Mouse (Mus musculus): ENCODE measurements around the gene Zfp715. TPM values are rescaled to one million over a fixed set of nuclear protein-coding genes. Genes with fewer than 3 reads are reported as not detected.
"Not testable (repeated sequence)": the region's sequence is repeated elsewhere in the genome, so short reads cannot be mapped to it uniquely, and the experiment has no call there.

Gene Zfp715
- total RNA-seq, 2 experiments from 2014 or later = 23.1 to 23.5 TPM

DNA sequence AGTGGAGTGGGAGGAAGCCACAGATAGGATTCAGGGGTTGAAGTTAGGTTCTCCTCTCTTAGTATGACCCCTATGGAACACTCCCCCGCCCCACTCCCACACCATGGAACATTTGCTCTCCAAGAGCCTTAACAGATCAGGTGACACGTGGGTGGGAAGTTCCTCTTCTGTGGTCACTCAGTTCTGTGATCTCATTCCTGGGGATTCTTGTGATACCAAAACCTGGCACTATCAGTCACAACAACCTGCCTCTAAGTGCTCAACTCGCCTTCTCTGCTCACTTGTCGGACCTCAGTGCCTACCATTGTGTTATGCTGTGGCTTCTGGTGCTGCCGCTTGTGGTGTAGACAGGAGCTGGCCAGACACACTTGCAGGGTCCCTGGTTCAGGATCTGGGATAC, 30.1 kb upstream of the Zfp715 start:
- TF ChIP-seq CTCF (conservative IDR thresholded peaks at IDR 0.05) = no peak
- no peak overlapping the region for H3K4me3 ChIP-seq
- H3K27ac ChIP-seq = no peak overlapping the region
- DNase-seq (ENCODE audit: low spot score in 2 of 2) = no peak

DNA sequence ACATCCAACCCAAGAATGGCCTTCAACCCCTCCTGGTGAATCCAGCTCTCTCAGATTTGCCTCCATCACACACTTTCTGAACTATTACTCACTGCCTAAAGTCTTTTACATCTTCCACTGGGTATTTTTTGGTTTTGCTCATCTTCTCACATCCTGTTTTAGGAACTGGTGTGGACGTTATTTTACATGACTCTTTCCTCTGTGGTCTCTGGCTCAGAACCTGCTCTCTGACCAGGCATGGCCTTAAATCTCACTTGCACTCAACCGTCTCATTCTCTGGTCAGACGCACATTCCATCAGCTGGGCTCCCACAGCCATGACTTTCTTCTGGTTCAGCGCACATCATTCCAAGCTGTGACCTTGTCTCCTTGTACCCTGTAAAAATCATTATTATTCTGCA, 27.7 kb upstream of the Zfp715 start:
- no peak for TF ChIP-seq CTCF (conservative IDR thresholded peaks at IDR 0.05)
- Histone ChIP-seq H3K4me3 (no peak overlapping the region), H3K27ac (no peak overlapping the region)
- DNase-seq (ENCODE audit: low spot score in 2 of 2) = no peak

DNA sequence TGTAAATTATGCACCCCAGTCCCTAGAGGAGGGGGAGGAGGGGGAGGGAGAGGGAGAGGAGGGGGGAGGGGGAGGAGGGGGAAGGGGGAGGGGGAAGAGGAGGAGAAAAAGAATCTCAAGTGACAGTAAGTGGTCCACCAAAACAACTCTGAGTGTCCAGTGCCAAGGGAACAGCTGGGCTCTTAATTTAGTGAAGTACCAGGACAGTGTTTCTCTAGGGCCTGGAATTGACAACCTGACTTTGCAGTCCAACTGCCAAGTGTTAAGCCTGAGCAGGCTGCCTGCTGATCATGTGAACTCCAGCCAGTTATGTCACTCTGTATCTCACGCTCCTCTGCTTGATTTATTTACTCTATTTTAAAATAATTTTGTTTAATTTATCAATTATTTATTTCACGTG, 20.8 kb upstream of the Zfp715 start:
- TF ChIP-seq CTCF (conservative IDR thresholded peaks at IDR 0.05) = no peak
- no peak overlapping the region for H3K4me3 ChIP-seq
- DNase-seq (ENCODE audit: low spot score in 2 of 2) = no peak
- H3K27ac ChIP-seq = no peak overlapping the region

DNA sequence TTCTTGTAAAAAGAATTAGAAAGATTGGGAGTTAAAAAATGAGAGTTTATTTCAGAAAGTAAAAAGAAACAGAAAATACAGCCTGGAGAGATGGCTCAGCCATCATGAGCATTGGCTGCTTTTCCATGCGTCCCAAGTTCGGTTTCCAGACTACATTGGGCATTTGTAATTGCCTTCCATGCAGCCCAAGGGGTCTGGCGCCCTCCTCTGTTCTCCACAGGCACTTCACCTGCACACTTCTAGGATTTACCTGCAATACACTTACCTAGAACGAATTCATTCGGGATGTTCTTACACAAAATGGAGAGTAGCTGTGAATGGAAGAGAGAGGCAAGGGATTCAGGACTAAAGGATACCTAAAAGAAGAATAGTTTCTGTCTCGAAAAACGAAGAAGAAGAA, 20.1 kb upstream of the Zfp715 start:
- no peak overlapping the region for H3K27ac ChIP-seq
- DNase-seq (ENCODE audit: low spot score in 2 of 2) = no peak
- peak; percentile 82 for TF ChIP-seq CTCF (conservative IDR thresholded peaks at IDR 0.05)
- no peak overlapping the region for H3K4me3 ChIP-seq

DNA sequence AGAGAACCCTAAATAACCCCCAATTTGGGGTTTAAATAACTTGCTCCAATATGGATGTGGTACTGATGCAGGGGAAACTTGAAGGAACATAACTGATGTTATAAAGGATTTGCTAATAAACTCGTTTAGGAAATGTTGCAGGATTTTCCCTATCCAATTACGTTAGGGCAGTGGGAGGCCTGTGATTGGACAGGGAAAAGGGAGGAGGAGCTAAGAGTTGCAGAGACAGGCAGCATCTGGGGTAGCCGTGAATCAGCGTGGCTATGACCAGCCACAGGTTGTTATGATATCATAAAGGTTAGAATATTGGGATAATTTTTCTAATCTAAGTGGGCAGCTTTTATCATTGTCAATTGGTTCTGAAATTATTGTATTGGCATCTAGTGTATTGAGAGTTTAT, 15.0 kb upstream of the Zfp715 start:
- Histone ChIP-seq H3K27ac (no peak overlapping the region), H3K4me3 (no peak overlapping the region)
- TF ChIP-seq CTCF (conservative IDR thresholded peaks at IDR 0.05) = no peak
- DNase-seq (ENCODE audit: low spot score in 2 of 2) = no peak

DNA sequence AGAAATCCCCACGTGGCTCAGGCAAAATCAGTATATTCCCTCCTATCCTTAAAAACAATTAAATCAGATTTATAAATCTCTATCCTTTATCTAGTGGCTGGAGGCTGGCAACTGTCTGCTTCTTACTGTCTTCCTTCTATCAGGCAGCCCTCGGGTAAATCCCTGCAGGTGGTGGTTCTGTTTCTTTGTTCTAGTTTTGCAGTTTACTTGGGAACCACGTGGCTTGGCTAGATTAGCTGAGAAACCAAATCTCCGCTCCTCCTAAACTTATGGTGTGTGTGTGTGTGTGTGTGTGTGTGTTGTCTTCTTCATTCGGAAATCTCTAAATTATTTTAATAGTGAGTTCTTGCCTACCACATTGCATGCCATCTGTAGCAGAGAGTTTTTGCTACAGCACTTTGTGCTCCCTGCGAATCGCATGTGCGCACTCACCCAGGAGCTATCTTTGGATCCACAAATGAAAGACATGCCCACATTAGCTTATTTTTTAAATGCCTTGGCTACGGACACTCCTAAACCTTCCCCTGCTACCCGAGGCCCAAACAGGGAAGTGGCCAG, 13.2 kb upstream of the Zfp715 start:
- DNase-seq (ENCODE audit: low spot score in 2 of 2) = peak; percentile 62
- TF ChIP-seq CTCF (conservative IDR thresholded peaks at IDR 0.05) = no peak
- Histone ChIP-seq H3K4me3 (no peak overlapping the region), H3K27ac (peak overlapping the region; percentile 72; the same call in 1 of the 2 replicates)

DNA sequence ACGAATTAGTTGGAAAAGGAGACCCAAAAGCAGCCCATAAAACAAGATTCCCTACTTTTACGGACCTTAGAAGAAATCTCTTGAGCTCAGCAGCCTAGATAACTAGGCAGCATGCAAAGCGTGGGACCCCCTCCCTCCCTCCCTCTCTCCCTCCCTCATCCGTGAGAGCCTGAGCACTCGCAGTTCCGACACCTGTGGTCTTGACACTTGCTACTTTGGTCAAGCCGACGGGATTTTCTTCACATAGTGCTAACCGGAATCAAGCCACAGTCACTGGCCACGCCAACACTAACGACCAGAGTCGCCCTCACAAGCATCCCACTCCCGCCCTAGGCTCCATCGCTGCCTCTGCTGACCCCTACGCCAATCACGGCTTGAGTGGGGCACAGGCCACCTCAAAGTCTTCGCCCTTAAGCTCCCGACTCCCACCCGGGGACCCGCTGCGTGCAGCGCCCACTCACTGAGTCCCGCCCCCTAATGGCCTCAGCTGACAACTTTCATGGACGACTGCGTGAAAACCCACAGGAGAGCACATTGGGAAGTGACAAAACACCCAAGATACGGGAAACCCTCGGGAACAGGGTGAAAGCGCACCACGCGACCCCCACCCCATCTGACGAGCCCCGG, 595 bp downstream of the Zfp715 start:
- H3K27ac ChIP-seq = peak overlapping the region; percentile 96
- no peak for DNase-seq (ENCODE audit: low spot score in 2 of 2)
- peak; percentile 48 for TF ChIP-seq CTCF (conservative IDR thresholded peaks at IDR 0.05)
- peak overlapping the region; percentile 91 for H3K4me3 ChIP-seq

DNA sequence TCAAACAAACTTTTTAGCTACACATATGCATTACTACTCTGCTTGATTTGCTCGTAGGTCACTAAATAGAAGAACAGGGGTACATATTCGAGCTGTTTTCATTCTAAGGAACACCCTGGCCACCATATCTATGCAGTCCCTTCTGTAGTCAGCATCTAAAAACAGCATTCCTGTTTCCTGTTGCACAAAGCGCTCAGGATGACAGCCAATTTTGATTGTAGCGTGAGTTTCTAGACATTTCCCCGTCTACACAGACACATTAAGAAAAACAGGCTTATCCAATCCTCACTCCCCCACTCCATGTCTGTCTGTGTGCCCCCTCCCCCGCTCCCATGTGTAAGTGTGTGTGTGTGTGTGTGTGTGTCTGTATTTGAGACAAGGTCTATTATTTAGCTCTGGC, 1.5 kb downstream of the Zfp715 start:
- no peak for DNase-seq (ENCODE audit: low spot score in 2 of 2)
- TF ChIP-seq CTCF (conservative IDR thresholded peaks at IDR 0.05) = no peak
- peak overlapping the region; percentile 91; the same call in 1 of the 2 replicates for H3K4me3 ChIP-seq
- peak overlapping the region; percentile 51 for H3K27ac ChIP-seq

DNA sequence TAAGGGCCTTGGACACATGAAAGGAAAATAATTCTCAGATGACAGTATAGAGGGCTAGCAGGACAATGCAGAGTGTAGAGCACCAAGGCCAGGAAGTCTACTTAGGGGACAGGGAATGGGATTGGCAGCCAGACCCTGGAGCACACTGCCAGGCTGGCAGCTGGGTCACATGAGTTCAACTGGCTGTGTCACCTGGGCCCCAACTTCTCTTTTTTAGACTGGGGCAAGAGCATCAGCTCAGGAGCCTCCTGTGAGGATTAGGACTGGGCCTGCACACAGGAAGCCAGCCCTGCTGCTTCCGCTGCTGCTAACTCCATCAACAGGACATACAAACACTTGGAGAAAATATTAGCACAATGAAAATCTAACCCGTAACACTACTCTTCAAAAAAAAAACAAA, 4.0 kb downstream of the Zfp715 start:
- H3K4me3 ChIP-seq = no peak overlapping the region
- no peak for DNase-seq (ENCODE audit: low spot score in 2 of 2)
- TF ChIP-seq CTCF (conservative IDR thresholded peaks at IDR 0.05) = no peak

DNA sequence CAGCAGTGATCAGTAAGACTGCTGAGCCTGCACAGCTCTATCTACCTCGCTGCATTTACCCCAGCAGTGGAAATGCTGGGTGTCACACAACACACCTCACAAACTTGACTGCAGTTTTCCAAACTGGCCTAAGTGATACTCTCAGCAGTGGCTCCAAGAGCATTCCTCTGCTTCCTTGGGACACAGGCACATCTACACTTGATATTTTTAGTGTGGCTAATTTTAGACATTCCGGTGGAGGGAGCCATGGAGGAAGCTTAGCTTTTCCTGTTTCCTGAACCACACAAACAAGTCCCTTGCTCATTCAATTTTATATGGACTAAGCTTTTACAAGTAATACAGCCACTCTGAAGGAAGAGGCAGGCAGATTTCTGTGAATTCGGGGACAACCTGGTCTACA, 7.9 kb downstream of the Zfp715 start:
- Histone ChIP-seq H3K4me3 (no peak overlapping the region), H3K27ac (peak overlapping the region; percentile 61)
- no peak for DNase-seq (ENCODE audit: low spot score in 2 of 2)
- TF ChIP-seq CTCF (conservative IDR thresholded peaks at IDR 0.05) = peak; percentile 25

More for the DNA sequence above, 4.0 kb downstream of the Zfp715 start:
- no peak overlapping the region for H3K27ac ChIP-seq

DNA sequence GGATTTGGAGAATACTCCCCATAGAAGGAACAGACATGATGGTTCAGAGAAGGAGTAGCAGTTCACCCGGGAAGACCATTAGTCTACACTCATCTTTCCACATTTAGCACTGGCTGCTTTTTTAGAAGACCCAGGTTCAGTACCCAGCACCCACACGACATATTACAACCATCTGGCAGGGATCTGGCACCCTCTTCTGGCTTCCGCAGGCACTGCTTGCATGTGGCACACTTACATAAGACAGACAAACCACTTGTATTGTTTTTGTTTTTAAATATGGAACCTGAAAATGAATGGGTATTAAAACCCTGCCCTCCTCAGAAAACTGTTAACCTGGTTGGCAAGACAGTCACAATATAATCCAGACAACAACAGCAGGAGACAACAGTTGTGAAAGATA, 21.6 kb downstream of the Zfp715 start:
- Histone ChIP-seq H3K27ac (no peak overlapping the region), H3K4me3 (no peak overlapping the region)
- peak; percentile 35 for TF ChIP-seq CTCF (conservative IDR thresholded peaks at IDR 0.05)
- no peak for DNase-seq (ENCODE audit: low spot score in 2 of 2)

DNA sequence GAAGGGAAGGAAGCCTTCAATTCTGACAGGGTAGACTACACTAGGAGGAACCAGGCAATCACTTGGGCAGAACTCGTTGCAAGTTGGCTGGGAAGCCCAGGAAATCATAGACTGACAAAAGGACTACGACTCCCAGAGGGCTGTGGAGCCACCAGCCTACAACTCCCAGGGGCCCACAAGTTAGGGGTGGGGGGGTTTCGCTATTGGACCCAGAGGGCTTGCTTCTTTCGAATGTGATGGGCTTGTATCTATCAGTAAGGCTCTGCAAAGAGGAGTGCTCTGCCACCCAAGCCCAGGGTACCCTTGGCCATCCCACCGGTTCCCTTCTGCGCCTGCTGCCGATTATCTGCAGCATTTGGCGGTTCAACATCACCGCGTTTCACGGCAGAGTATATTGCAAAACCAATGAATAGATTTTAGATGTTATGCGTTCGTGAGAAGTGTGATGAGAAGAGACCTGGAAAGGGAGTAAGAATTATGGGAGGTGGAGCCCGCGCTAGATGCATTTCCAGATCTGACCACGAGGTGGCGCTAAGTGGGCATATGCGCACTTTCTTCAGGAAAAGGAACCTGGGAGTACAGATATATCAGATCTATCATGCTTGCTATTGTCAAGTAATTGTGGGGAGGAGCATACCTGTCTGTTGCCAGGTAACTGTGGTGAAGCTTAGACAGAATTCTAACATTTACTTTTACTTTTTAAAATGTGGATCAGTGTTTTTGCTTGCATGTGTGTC, 30.1 kb downstream of the Zfp715 start:
- peak; percentile 100 for TF ChIP-seq CTCF (conservative IDR thresholded peaks at IDR 0.05)
- peak; percentile 79 to 93 for DNase-seq (ENCODE audit: low spot score in 2 of 2)
- H3K4me3 ChIP-seq = peak overlapping the region; percentile 85
- H3K27ac ChIP-seq = peak overlapping the region; percentile 95

DNA sequence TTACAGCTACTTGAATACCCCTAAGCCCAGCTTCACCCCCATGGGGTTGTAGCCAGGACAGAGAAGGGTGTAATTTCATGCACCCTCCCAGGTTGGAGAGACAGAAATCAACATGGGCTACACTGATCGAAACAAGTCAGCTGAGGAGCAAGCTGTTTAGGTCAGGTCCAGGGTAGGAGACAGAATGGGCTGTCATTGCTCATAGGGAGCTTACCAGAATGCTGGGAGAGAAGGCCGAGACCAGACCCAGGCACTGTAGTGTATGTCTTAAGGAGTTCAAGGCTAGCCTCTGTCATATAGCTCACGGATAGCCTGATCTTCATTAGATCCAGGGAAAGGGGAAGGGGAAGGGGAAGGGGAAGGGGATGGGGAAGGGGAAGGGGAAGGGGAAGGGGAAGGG, 30.6 kb downstream of the Zfp715 start:
- no peak for TF ChIP-seq CTCF (conservative IDR thresholded peaks at IDR 0.05)
- H3K4me3 ChIP-seq = no peak overlapping the region
- DNase-seq (ENCODE audit: low spot score in 2 of 2) = no peak
- H3K27ac ChIP-seq = no peak overlapping the region

DNA sequence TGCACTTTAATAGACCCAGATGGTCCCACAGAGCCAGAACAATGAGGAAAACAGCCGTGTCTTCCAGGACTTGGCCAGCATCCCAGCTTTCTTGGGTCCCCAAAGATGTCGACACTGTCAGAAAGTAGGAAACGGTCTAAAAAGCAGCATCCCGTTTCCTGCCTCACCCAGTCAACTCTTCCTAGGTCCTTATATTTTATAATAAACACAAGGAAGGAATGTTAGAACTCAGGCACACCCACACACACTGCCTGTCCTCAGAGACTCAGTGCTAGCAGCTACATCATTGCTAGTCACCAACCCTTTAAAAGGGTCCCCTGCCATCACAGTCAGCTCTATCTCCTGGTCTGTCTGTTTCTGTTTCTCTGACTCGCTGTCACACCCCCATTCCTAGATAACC, 35.7 kb downstream of the Zfp715 start:
- Histone ChIP-seq H3K27ac (no peak overlapping the region), H3K4me3 (no peak overlapping the region)
- no peak for TF ChIP-seq CTCF (conservative IDR thresholded peaks at IDR 0.05)
- DNase-seq (ENCODE audit: low spot score in 2 of 2) = no peak

DNA sequence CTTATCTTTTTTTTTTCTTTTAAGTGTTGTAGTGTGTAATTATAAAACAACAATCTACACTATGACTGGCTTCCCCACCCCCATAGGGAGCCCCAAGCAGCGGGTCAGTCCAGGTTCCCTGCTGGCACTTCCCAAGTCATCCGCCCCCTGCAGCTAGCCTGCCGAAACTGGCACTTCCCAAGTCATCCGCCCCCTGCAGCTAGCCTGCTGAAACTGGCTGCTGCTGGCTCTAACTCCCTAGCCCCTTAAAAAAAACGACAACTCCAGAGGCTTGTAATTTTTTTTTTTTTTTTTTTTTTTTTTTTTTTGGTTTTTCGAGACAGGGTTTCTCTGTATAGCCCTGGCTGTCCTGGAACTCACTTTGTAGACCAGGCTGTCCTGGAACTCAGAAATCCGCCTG, 36.9 kb downstream of the Zfp715 start:
- not testable (repeated sequence) for H3K4me3 ChIP-seq; DNase-seq (ENCODE audit: low spot score in 2 of 2); H3K27ac ChIP-seq
